Mouse (Mus musculus) lung, adult 2 months (tissue): ENCODE data around the gene Fkbp5.

Source experiments
- CTCF ChIP-seq: fragments of 200-500 bp; IDR thresholded peaks from 2 replicates; pipeline ENCODE4 v1.5.1; 2011; ENCODE audit warnings: mild to moderate bottlenecking, low read length, control low read depth; ENCODE audit not compliant: insufficient read depth
- POLR2A ChIP-seq: fragments of 200-500 bp; IDR thresholded peaks from 2 replicates; pipeline ENCODE4 v1.6.1; 2011; ENCODE audit warnings: low read depth, mild to moderate bottlenecking, control low read depth, low read length, borderline replicate concordance; ENCODE audit errors: extremely low read depth

DNA sequence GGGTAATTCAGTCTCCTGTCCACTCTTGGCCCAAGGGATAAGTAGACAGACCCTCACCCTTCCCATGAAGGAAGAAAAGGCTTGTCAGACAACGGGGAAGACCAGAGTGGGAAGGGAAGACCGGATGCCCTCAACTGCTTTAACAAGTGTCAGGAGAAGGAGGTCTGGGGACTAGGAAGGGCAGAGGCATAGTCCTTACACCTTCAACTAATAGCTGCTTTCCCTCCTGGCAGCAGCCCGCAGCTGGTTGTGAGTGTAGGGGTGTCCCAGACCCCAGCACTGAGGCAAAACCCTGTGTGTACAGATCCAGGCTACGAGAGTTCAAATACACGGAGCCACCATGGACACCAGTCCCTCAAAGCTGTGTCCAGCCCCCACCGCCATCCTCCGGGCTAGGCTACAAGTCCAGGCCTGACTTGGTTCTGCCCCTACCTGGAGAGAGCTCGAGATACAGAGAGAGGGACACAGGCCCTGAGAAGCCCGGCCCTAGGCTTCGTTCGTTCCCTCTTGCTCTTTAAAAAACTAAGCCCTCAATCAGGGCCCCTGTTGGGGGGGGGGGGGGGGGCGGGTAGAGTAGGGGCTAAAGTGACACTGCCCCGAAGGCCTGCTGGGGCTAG is 168.0 kb downstream of the Fkbp5 start:
- no peak for TF ChIP-seq POLR2A
- TF ChIP-seq CTCF = no peak
